Comparison of ENCODE assay signal across 22 mouse cellular contexts in genomic region chr11:93661657-93662056, GRCm38 (mm10).
A peak's percentile ranks its signal among the peaks of the same experiment; 100 is the strongest.
DNase-seq lines count a peak whose midpoint lies in the region; ATAC-seq and TF ChIP-seq lines count a peak whose summit lies in the region.
"Had no signal": no experiment of that assay in that cellular context is flagged by ENCODE, and none has a peak within 500 bp of the region (broad histone marks: within the 10 kb centered on the region; RNA-seq: fewer than 3 reads in every experiment).

No protein-coding gene starts in this region.

- no peak overlapping the region for H3K27ac ChIP-seq in heart, embryonic 10.5 days
- H3K27ac ChIP-seq in embryonic facial prominence, embryonic 12.5 days, result no peak overlapping the region
- H3K27ac ChIP-seq in embryonic facial prominence, embryonic 13.5 days, result no peak overlapping the region
- no peak overlapping the region for H3K27ac ChIP-seq in embryonic facial prominence, embryonic 15.5 days (replicated peaks)
- no peak overlapping the region for H3K27ac ChIP-seq in layer of hippocampus, adult 2 months
- H3K27ac ChIP-seq: forebrain, embryonic 10.5 days; forebrain, embryonic 12.5 days had no signal

- no peaks in the 10 kb centered on the region for H3K9me3 ChIP-seq in heart, embryonic 10.5 days
- H3K9me3 ChIP-seq in embryonic facial prominence, embryonic 12.5 days, result no peaks in the 10 kb centered on the region
- no peaks in the 10 kb centered on the region for H3K9me3 ChIP-seq in embryonic facial prominence, embryonic 13.5 days
- no peaks in the 10 kb centered on the region for H3K9me3 ChIP-seq in embryonic facial prominence, embryonic 15.5 days (replicated peaks)
- H3K9me3 ChIP-seq: forebrain, embryonic 10.5 days; forebrain, embryonic 12.5 days had no signal

- no peak for TF ChIP-seq CTCF in layer of hippocampus, adult 2 months (conservative IDR thresholded peaks at IDR 0.05)

- H3K27me3 ChIP-seq in heart, embryonic 10.5 days (ENCODE audit: insufficient read depth, poor library complexity, severe bottlenecking), result no peaks in the 10 kb centered on the region
- H3K27me3 ChIP-seq in embryonic facial prominence, embryonic 12.5 days, result no peaks in the 10 kb centered on the region
- H3K27me3 ChIP-seq in embryonic facial prominence, embryonic 13.5 days, result no peaks in the 10 kb centered on the region
- no peaks in the 10 kb centered on the region for H3K27me3 ChIP-seq in embryonic facial prominence, embryonic 15.5 days
- H3K27me3 ChIP-seq: forebrain, embryonic 12.5 days had no signal

- no peak overlapping the region for H3K9ac ChIP-seq in embryonic facial prominence, embryonic 12.5 days
- no peak overlapping the region for H3K9ac ChIP-seq in embryonic facial prominence, embryonic 13.5 days
- H3K9ac ChIP-seq in embryonic facial prominence, embryonic 15.5 days, result no peak overlapping the region
- H3K9ac ChIP-seq: forebrain, embryonic 12.5 days had no signal

- H3K4me3 ChIP-seq in heart, embryonic 10.5 days, result no peak overlapping the region
- H3K4me3 ChIP-seq in embryonic facial prominence, embryonic 12.5 days, result no peak overlapping the region
- no peak overlapping the region for H3K4me3 ChIP-seq in embryonic facial prominence, embryonic 13.5 days
- H3K4me3 ChIP-seq in embryonic facial prominence, embryonic 15.5 days (replicated peaks), result no peak overlapping the region
- no peak overlapping the region for H3K4me3 ChIP-seq in layer of hippocampus, adult 2 months
- H3K4me3 ChIP-seq: erythroblast, embryonic 14.5 days; forebrain, embryonic 10.5 days; forebrain, embryonic 12.5 days had no signal

- H3K4me2 ChIP-seq in embryonic facial prominence, embryonic 12.5 days (replicated peaks), result no peak overlapping the region
- H3K4me2 ChIP-seq in embryonic facial prominence, embryonic 13.5 days, result no peak overlapping the region
- H3K4me2 ChIP-seq in embryonic facial prominence, embryonic 15.5 days (replicated peaks), result no peak overlapping the region
- H3K4me2 ChIP-seq: forebrain, embryonic 12.5 days had no signal

- no peaks in the 10 kb centered on the region for H3K4me1 ChIP-seq in heart, embryonic 10.5 days
- no peaks in the 10 kb centered on the region for H3K4me1 ChIP-seq in embryonic facial prominence, embryonic 12.5 days
- no peaks in the 10 kb centered on the region for H3K4me1 ChIP-seq in embryonic facial prominence, embryonic 13.5 days
- H3K4me1 ChIP-seq in embryonic facial prominence, embryonic 15.5 days, result no peaks in the 10 kb centered on the region
- H3K4me1 ChIP-seq: forebrain, embryonic 12.5 days had no signal

- peak; percentile 55 for DNase-seq in heart, adult 11 months
- no peak for DNase-seq in heart, embryonic 10.5 days (ENCODE audit: low spot score)
- no peak for DNase-seq in layer of hippocampus, postnatal 25 days (ENCODE audit: extremely low spot score in 1 of 2, low spot score in 1 of 2)
- DNase-seq in layer of hippocampus, adult 2 months (ENCODE audit: low spot score in 2 of 2), result no peak
- DNase-seq: adrenal gland, adult 2 months; adrenal gland, postnatal 10 days; adrenal gland, postnatal 25 days; cerebellum, adult 11 months; cerebellum, adult 18-20 months; cerebellum, adult 8-10 months; cerebellum, adult 9-11 months; cerebellum, postnatal 14 days; cerebellum, postnatal 36 days; embryo, embryonic 11 days had no signal

- peak; percentile 47; the same call in 1 of the 2 replicates for ATAC-seq in embryonic facial prominence, embryonic 12.5 days (ENCODE audit: insufficient number of reproducible peaks, insufficient read depth, low FRiP score, low TSS enrichment)
- ATAC-seq in embryonic facial prominence, embryonic 13.5 days (ENCODE audit: insufficient number of reproducible peaks, insufficient read depth, low FRiP score, low TSS enrichment, low read depth), result 0 out of 2 replicates have a peak, but pooled peaks have one; percentile 48
- ATAC-seq in embryonic facial prominence, embryonic 15.5 days (ENCODE audit: insufficient number of reproducible peaks, low FRiP score, low TSS enrichment, low read depth), result peak; percentile 43; the same call in 1 of the 2 replicates
- ATAC-seq: forebrain, embryonic 14.5 days; forebrain, embryonic 16.5 days had no signal

- WGBS in heart, embryonic 10.5 days, result 53% methylated on average over 2 of the region's 2 CpGs
- 30% methylated on average over 2 of the region's 2 CpGs for WGBS in embryonic facial prominence, embryonic 12.5 days
- 51% methylated on average over 2 of the region's 2 CpGs for WGBS in embryonic facial prominence, embryonic 13.5 days
- 25% methylated on average over 2 of the region's 2 CpGs for WGBS in embryonic facial prominence, embryonic 15.5 days

- H3K36me3 ChIP-seq in heart, embryonic 10.5 days, result no peaks in the 10 kb centered on the region
- H3K36me3 ChIP-seq in embryonic facial prominence, embryonic 12.5 days, result no peaks in the 10 kb centered on the region
- no peaks in the 10 kb centered on the region for H3K36me3 ChIP-seq in embryonic facial prominence, embryonic 13.5 days
- H3K36me3 ChIP-seq in embryonic facial prominence, embryonic 15.5 days, result no peaks in the 10 kb centered on the region
- H3K36me3 ChIP-seq: forebrain, embryonic 10.5 days; forebrain, embryonic 12.5 days had no signal
